Mouse (Mus musculus): ENCODE measurements around the gene Pip4k2c.

DNA sequence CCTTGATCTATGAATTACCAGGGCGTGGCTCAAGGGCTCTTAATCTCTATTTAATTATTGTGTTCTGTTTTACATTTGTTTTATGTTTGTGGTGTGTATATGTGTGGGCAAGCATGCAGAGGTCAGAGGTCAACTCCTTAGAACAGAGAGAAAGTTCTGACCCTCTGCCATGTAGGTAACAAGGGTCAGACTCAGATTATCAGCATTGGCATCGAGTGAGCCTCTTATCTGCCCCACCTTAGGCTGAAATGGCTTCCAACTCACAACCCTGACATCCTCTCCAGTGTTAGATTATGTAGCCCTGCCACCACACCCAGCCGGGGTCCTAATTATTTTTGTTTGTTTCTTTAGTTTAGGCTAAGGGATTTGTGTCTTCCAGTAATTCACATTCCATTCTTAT, 52.9 kb downstream of the Pip4k2c start:
- no peak for TF ChIP-seq CTCF (conservative IDR thresholded peaks at IDR 0.05; ENCODE audit: low read length)
- TF ChIP-seq POU5F1 (IDR thresholded peaks at IDR 0.05; ENCODE audit: borderline replicate concordance, low read length): no peak
- TF ChIP-seq NANOG (IDR thresholded peaks at IDR 0.05; ENCODE audit: borderline replicate concordance, low read length): no peak

All from E14TG2a.4 (cell line).